Mouse (Mus musculus): ENCODE results near the gene Trim28. TPM values are rescaled to one million over a fixed set of nuclear protein-coding genes. Genes with fewer than 3 reads are reported as not detected.

Gene Trim28
- polyA plus RNA-seq, 1 experiment from 2014 or later, result 380 TPM

DNA sequence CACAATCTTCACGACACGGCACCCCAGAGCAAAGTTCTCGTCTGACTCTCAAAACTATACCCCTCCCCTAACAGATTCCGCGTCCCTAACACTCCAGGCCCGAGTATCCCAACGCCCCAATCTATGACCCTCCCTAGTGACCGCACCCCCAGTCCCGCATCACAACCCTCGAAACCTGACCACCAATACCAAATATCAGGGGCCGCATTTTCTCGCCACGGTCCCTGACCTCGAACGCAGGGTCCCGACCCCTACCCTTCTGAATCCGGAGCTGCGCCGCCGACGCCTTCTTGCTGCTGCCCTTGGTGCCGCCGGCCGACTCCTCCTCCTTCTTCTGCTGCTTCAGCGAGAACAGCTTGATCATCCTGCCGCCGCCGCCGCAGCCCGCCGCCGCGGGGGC, 38.5 kb downstream of the Trim28 start:
- peaks cover 26% of the 10 kb centered on the region for H3K36me3 ChIP-seq
- H3K4me2 ChIP-seq (replicated peaks), result peak overlapping the region; percentile 91
- WGBS, result 1% methylated on average over 31 of the region's 33 CpGs
- H3K9ac ChIP-seq, result peak overlapping the region; percentile 98
- H3K27ac ChIP-seq, result peak overlapping the region; percentile 100
- peaks cover 40% of the 10 kb centered on the region for H3K4me1 ChIP-seq
- no peaks in the 10 kb centered on the region for H3K9me3 ChIP-seq (replicated peaks)
- H3K4me3 ChIP-seq, result peak overlapping the region; percentile 78
- H3K27me3 ChIP-seq, result peaks cover 19% of the 10 kb centered on the region
- ATAC-seq (ENCODE audit: low FRiP score), result no peak

DNA sequence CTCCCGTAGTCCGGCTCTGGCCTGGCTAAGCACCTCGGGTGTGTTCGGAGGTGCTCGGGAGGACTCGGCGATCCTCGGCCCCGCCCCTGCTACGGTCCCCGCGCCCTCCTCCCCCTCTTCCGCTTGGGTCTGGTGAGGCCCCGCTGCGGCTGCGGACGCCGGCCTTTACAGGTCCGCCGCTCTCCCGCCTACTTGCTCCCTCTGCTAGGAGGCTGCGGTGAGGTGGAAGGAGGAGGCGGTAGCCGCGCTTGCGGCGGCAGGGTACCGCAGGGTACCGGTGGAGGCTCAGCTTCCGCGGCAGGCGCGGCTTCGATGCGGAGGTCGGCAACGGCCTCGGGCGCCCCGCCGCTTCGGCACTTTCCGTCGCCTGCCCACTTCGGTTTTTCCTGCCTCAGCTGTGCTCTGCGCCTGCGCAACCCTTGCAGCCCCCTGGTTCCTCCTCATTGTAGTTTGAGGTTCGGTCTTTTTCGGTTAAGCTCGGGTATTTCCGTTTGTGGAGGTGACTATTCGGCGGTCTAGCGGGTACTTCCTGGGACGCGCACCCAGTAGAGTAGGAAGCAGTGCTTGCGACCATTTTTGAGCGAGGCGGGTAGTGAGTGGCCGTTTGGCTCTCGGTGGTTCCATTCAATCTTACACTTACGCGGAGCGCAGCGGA, 39.1 kb downstream of the Trim28 start, which contains the start of gene Ube2m:
Gene Ube2m (minus strand): TSS at position 375 of the 655 bp plus-strand sequence.
- under 1% methylated on average over 64 of the region's 65 CpGs for WGBS
- peak within 1 kb of the TSS; percentile 78 for H3K4me3 ChIP-seq
- ATAC-seq (ENCODE audit: low FRiP score), result peak; percentile 92
- H3K27me3 ChIP-seq, result peaks cover 25% of the 10 kb centered on the region
- H3K9me3 ChIP-seq (replicated peaks), result no peaks in the 10 kb centered on the region
- H3K9ac ChIP-seq, result peak within 1 kb of the TSS; percentile 98
- H3K4me2 ChIP-seq (replicated peaks), result peak within 1 kb of the TSS; percentile 91
- H3K27ac ChIP-seq, result peak within 1 kb of the TSS; percentile 100
- peaks cover 20% of the 10 kb centered on the region for H3K36me3 ChIP-seq
- peaks cover 36% of the 10 kb centered on the region for H3K4me1 ChIP-seq

DNA sequence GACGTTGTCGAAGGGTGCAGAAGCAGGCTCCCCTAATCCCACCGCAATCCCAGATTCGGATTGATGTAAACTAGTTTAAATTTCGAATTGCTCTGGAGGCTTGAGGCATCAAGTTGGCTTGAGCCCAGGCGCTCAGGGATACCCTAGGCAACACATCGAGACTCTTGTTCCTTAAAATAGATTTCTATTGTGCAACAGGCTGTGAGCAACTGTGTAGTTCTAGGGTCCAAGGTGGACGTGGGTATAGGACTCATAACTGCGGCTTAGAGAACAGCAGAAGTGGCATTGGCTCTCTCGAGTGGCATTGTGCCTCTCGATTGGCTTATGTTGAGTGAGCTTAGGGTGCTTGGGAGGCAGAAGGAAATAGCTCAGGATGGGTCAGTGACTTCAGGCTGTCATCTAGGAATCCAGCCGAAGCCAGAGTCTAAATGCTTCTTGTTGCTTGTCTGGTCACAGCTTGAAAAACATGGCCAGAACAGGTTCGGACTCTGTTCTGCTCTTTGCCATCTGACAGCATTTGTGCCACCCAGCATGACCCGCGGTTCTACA, 39.8 kb downstream of the Trim28 start:
- peak overlapping the region; percentile 78 for H3K4me3 ChIP-seq
- WGBS, result 26% methylated on average over 15 of the region's 15 CpGs
- peak overlapping the region; percentile 91 for H3K4me2 ChIP-seq (replicated peaks)
- H3K36me3 ChIP-seq, result peaks cover 16% of the 10 kb centered on the region
- no peak for ATAC-seq (ENCODE audit: low FRiP score)
- H3K27ac ChIP-seq, result peak overlapping the region; percentile 100
- peak overlapping the region; percentile 98 for H3K9ac ChIP-seq
- H3K9me3 ChIP-seq (replicated peaks), result no peaks in the 10 kb centered on the region
- peaks cover 33% of the 10 kb centered on the region for H3K4me1 ChIP-seq
- peaks cover 32% of the 10 kb centered on the region for H3K27me3 ChIP-seq

DNA sequence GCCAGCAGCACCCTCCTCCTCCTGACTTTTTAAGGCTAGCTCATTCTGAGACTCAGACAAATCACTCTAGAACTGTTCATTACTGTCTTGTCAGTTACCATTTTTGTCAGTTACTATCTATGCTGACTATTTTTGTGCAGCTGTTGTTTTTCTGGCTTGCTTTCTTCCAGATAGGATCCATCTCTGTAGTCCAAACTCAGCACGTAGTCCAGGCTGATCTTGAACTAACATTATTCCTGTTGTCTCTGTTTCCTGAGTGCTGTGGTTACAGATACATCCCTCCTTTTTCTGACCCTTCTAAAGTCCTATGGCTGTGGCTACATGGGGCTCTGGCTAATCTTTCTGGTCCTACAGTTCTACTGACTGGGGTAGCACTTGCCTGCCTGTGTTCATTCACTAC, 40.3 kb downstream of the Trim28 start:
- Histone ChIP-seq H3K9me3 (replicated peaks) (no peaks in the 10 kb centered on the region), H3K9ac (peak overlapping the region; percentile 98; the same call in 1 of the 2 replicates), H3K4me1 (peaks cover 32% of the 10 kb centered on the region), H3K36me3 (peaks cover 16% of the 10 kb centered on the region), H3K27ac (no peak overlapping the region), H3K4me2 (replicated peaks) (peak overlapping the region; percentile 91), H3K4me3 (0 out of 2 replicates have a peak overlapping the region, but pooled peaks have one; percentile 78), H3K27me3 (peaks cover 37% of the 10 kb centered on the region)
- ATAC-seq (ENCODE audit: low FRiP score), result no peak
- WGBS, result 90% methylated on average over 1 of the region's 1 CpGs

DNA sequence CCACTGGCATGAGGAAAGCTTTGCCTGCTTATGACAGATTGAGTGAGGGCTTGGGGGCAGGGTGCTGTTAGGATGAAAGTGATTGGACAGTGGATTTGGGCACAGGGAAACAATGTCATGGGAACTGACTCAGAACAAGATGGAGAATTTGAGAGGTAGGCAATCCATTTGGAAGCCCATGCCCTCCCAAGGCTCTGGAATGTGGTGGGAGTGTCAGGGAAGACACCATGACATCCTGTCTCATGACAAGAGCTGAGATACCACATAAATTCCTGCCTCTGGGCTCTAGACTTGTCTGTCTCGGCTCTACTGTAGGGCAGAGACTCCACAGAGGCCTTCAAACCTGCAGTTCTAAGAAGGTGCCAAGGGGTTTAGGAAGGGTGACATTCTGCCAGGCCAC, 42.3 kb downstream of the Trim28 start:
- Histone ChIP-seq H3K4me2 (replicated peaks) (no peak overlapping the region), H3K27me3 (peaks cover 53% of the 10 kb centered on the region), H3K9me3 (replicated peaks) (no peaks in the 10 kb centered on the region), H3K4me1 (peaks cover 28% of the 10 kb centered on the region), H3K9ac (no peak overlapping the region), H3K4me3 (no peak overlapping the region), H3K27ac (no peak overlapping the region), H3K36me3 (peaks cover 3% of the 10 kb centered on the region)
- ATAC-seq (ENCODE audit: low FRiP score), result no peak
- WGBS, result 79% methylated on average over 1 of the region's 1 CpGs

DNA sequence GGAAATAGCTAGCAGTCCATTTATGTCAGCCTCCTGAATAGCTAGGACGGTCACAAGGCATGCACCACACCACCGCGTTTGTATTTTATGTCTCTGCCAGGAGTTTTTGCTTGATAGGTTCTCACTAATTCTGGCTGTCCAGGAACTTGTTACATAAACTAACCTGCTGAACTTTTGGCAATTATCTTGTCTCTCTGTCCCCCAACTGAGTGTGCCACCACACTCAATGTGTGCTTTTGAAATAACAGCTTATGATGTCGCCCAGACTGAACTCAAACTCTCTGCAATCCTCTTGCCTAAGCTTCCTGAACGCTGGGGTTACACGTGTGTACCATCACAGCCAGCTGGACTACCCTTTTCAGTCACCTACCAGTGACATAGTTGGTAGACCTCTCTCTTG, 43.6 kb downstream of the Trim28 start:
- no peak overlapping the region for H3K27ac ChIP-seq
- H3K4me1 ChIP-seq, result peaks cover 20% of the 10 kb centered on the region
- no peak overlapping the region for H3K9ac ChIP-seq
- H3K9me3 ChIP-seq (replicated peaks), result no peaks in the 10 kb centered on the region
- peaks cover 53% of the 10 kb centered on the region for H3K27me3 ChIP-seq
- WGBS, result 73% methylated on average over 6 of the region's 6 CpGs
- H3K4me2 ChIP-seq (replicated peaks), result no peak overlapping the region
- ATAC-seq (ENCODE audit: low FRiP score), result no peak
- no peaks in the 10 kb centered on the region for H3K36me3 ChIP-seq
- no peak overlapping the region for H3K4me3 ChIP-seq

DNA sequence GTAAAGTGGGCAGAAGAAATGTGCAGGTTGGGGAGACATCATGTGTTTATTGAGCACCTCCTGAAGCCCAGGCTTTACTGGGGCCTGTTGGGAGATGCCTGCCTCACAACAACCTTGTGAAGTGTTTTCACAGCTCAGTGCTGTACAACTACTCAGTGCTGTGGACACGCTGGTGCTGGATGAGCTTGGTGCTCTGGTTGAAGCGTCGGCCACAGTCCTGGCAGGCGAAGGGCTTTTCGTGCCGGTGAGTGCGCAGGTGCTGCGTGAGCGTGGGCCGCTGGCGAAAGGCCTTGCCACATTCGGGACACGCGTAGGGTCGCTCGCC, 44.2 kb downstream of the Trim28 start:
- no peak for ATAC-seq (ENCODE audit: low FRiP score)
- H3K27me3 ChIP-seq, result peaks cover 53% of the 10 kb centered on the region
- no peak overlapping the region for H3K9ac ChIP-seq
- 36% methylated on average over 16 of the region's 16 CpGs for WGBS
- no peak overlapping the region for H3K27ac ChIP-seq
- peak overlapping the region; percentile 46 for H3K4me3 ChIP-seq
- H3K4me1 ChIP-seq, result peaks cover 20% of the 10 kb centered on the region
- peak overlapping the region; percentile 85 for H3K4me2 ChIP-seq (replicated peaks)
- H3K9me3 ChIP-seq (replicated peaks), result no peaks in the 10 kb centered on the region
- H3K36me3 ChIP-seq, result no peaks in the 10 kb centered on the region

DNA sequence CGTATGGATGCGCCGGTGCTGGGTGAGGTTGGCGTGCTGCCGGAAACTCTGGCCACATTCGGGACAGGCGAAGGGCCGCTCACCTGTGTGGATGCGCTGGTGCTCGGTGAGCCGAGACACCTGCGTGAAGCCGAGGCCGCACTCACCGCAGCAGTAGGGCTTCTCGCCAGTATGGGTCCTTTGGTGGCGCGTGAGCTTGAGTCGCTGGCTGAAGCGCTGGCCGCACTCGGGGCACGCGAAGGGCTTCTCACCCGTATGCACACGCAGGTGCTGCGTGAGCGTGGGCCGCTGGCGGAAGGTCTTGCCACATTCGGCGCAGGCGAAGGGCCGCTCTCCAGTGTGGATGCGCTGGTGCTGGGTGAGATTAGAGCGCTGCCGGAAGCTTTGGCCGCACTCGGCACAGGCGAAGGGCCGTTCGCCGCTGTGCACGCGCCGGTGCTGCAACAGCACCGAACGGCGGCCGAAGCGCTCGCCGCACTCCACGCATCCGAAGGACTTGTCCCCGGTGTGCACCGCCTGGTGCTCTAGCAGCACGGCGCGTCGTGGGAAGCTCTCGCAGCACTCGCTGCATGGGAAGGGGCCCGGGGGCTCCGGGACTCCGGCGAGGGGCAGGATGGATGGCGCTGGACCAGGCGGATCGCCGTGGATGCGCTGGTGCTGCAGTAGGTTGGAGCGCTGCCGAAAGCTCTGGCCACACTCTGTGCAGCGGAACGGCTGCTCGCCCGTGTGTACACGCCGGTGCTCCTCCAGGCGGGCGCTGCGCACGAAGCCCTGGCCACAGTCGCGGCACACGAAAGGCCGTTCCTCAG, 44.7 kb downstream of the Trim28 start:
- H3K36me3 ChIP-seq, result no peaks in the 10 kb centered on the region
- H3K27me3 ChIP-seq, result peaks cover 53% of the 10 kb centered on the region
- peak overlapping the region; percentile 46 for H3K4me3 ChIP-seq
- H3K27ac ChIP-seq, result 0 out of 2 replicates have a peak overlapping the region, but pooled peaks have one; percentile 23
- H3K4me1 ChIP-seq, result peaks cover 19% of the 10 kb centered on the region
- peak overlapping the region; percentile 68 for H3K9ac ChIP-seq
- WGBS, result 5% methylated on average over 88 of the region's 88 CpGs
- H3K4me2 ChIP-seq (replicated peaks), result peak overlapping the region; percentile 85
- peak; percentile 49 for ATAC-seq (ENCODE audit: low FRiP score)
- H3K9me3 ChIP-seq (replicated peaks), result no peaks in the 10 kb centered on the region

DNA sequence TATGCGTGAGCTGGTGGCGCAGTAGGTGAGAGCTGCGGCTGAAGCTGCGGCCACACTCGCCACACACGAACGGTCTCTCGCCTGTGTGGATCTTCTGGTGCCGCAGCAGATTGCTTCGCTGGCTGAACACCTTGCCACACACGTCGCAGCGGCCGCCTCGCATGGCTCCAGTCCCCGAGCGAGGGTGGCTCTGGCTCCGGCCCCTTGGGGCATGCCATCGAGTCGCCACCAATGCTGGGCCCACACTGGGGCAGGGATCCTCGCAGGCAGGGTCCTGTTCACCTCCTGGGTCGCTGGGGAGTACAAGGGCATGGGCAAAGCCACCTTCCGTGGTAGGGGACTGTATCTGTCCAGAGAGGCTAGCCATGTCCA, 45.3 kb downstream of the Trim28 start:
- 3% methylated on average over 23 of the region's 23 CpGs for WGBS
- ATAC-seq (ENCODE audit: low FRiP score), result peak; percentile 30
- Histone ChIP-seq H3K4me3 (peak overlapping the region; percentile 46), H3K27ac (0 out of 2 replicates have a peak overlapping the region, but pooled peaks have one; percentile 23), H3K9ac (peak overlapping the region; percentile 68), H3K27me3 (peaks cover 53% of the 10 kb centered on the region), H3K9me3 (replicated peaks) (no peaks in the 10 kb centered on the region), H3K36me3 (no peaks in the 10 kb centered on the region), H3K4me1 (peaks cover 13% of the 10 kb centered on the region), H3K4me2 (replicated peaks) (peak overlapping the region; percentile 85)

DNA sequence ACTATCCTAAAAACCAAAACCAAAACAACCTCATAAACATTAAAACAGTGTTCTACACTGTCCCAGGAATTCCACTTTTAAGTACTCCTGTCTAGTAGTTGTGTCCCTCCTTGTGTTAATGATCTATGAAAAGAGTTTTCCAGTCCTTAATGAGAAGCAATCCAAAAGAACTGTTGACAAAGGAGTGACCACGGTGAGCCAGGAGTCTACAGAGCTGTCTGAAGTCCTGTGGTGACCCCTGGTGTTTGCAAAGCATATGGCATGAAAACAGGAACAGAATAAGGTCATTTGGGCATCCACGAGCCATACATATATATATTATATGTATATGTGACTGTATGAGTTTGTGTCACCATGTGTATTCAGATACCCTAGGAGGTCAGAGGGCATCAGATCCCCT, 47.2 kb downstream of the Trim28 start:
- WGBS, result 8% methylated on average over 2 of the region's 2 CpGs
- Histone ChIP-seq H3K9me3 (replicated peaks) (no peaks in the 10 kb centered on the region), H3K27me3 (peaks cover 47% of the 10 kb centered on the region), H3K4me3 (no peak overlapping the region), H3K4me2 (replicated peaks) (no peak overlapping the region), H3K4me1 (peaks cover 12% of the 10 kb centered on the region), H3K27ac (no peak overlapping the region), H3K9ac (no peak overlapping the region), H3K36me3 (no peaks in the 10 kb centered on the region)
- peak; percentile 49; the same call in 1 of the 2 replicates for ATAC-seq (ENCODE audit: low FRiP score)

DNA sequence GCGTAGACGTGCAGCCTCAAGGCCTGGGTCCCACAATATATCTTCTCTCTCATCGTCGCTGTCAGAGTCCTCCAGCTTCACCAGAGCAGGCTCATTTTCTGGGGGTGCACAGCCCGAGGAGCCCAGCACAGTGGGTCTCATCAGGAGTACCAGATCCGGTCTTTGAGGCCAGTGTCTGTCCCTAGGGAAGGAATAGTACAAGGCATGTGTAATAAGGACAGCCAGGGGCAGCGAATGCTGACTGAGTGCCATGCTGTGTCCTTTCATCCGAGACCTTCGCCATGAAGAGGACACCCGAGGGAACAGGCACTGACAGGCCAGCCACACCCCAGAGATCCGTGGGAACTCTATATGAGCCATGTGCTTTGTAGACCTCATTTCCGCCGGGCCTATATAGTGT, 54.1 kb downstream of the Trim28 start:
- ATAC-seq (ENCODE audit: low FRiP score), result no peak
- no peaks in the 10 kb centered on the region for H3K9me3 ChIP-seq (replicated peaks)
- no peak overlapping the region for H3K4me2 ChIP-seq (replicated peaks)
- peaks cover 6% of the 10 kb centered on the region; the same call in 1 of the 2 replicates for H3K4me1 ChIP-seq
- WGBS, result 87% methylated on average over 13 of the region's 13 CpGs
- no peak overlapping the region for H3K4me3 ChIP-seq
- H3K27ac ChIP-seq, result no peak overlapping the region
- H3K36me3 ChIP-seq, result no peaks in the 10 kb centered on the region
- no peaks in the 10 kb centered on the region for H3K27me3 ChIP-seq
- H3K9ac ChIP-seq, result no peak overlapping the region

DNA sequence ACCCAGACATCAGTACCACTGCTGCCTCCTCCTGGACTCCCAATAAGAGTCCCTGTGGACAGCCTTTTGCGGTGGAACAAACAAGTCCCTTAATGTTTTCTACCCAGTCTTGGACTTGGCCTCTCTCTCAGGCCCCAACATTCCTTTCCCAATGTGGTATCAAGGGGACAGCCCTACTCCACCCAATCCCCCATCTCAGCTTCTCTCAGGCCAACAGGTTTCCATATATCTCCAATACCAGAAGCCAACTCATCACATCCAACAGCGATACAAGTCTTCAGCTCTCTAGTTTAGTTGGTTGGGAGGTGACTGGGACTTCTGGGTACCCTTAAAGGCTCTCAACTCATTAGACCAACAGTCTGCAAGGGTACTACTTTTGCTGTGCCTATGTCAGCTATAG, 54.6 kb downstream of the Trim28 start:
- H3K9ac ChIP-seq, result peak overlapping the region; percentile 63; the same call in 1 of the 2 replicates
- H3K4me2 ChIP-seq (replicated peaks), result peak overlapping the region; percentile 47
- ATAC-seq (ENCODE audit: low FRiP score), result no peak
- 0 out of 2 replicates have a peak overlapping the region, but pooled peaks have one; percentile 94 for H3K27ac ChIP-seq
- 89% methylated on average over 2 of the region's 2 CpGs for WGBS
- peak overlapping the region; percentile 55; the same call in 1 of the 2 replicates for H3K4me3 ChIP-seq
- peaks cover 6% of the 10 kb centered on the region; the same call in 1 of the 2 replicates for H3K4me1 ChIP-seq
- H3K27me3 ChIP-seq, result no peaks in the 10 kb centered on the region
- no peaks in the 10 kb centered on the region for H3K9me3 ChIP-seq (replicated peaks)
- no peaks in the 10 kb centered on the region for H3K36me3 ChIP-seq
